Mouse (Mus musculus): ENCODE measurements around the gene Tyrobp.

Gene Tyrobp

GRCm38 (mm10) chr7:30423071-30423641 lies 9.6 kb downstream of the Tyrobp start:
- no peak for DNase-seq (ENCODE audit: low read depth, low spot score)

DNA sequence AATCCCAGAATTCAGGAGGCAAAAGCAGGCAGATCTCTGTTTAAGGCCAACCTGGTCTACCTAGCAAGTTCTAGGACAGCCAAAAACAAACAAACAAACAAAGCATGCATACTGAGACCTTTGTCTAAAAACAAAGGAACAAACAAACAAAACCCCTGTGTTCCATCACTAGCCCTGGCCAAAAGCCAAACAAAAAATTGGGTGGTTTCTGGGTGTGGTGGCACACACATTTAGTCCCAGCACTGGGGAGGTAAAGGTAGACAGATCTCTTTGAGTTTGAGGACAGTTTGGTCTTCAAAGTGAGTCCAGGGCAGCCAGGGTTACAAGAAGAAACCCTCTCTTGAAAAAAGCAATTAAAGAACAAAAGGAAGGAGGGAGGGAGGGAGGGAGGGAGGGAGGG lies 15.8 kb downstream of the Tyrobp start:
- no peak for DNase-seq (ENCODE audit: low read depth, low spot score)

- DNase-seq (ENCODE audit: low read depth, low spot score), result no peak
These were observed 16.6 kb downstream of the Tyrobp start for GRCm38 (mm10) chr7:30430191-30430590.

GRCm38 (mm10) chr7:30431793-30432192 lies 18.2 kb downstream of the Tyrobp start:
- DNase-seq (ENCODE audit: low read depth, low spot score), result peak; percentile 67

DNA sequence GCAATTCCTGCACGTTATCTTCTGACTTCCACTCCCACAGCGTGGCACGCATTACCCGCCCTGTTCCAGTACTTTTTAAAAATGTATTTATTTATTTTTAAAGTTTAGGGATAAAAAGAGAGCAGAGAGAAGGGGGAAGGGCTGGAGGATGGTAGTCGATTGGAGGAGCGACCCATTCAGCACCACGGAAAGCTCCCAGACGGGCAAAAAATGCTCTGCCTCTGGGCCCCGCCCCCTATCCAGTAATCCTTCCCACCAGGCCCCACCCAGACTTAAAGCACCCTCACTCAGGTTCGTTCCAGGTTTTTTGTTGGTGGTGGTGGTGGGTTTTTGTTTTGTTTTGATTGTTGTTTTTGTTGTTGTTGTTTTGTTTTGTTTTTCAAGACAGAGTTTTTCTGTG lies 20.7 kb downstream of the Tyrobp start:
- no peak for DNase-seq (ENCODE audit: low read depth, low spot score)

DNA sequence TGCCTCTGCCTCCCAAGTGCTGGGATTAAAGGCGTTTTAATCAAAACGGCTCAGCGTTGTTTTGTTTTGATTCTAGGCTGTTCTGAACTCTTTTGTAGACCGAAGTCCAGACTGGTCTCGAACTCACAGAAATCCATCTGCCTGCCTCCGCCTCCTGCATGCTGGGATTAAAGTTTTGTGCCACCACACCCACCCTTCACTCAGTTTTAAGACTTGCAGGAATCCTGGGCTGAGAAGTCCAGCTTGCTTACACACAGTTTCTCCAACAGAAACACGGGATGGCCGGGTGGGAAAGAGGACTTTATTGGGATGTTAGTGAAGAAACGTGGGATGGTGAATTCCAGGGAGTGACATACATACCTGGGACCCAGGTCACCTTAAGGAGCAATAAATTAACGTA lies 21.1 kb downstream of the Tyrobp start:
- DNase-seq (ENCODE audit: low read depth, low spot score), result no peak

DNA sequence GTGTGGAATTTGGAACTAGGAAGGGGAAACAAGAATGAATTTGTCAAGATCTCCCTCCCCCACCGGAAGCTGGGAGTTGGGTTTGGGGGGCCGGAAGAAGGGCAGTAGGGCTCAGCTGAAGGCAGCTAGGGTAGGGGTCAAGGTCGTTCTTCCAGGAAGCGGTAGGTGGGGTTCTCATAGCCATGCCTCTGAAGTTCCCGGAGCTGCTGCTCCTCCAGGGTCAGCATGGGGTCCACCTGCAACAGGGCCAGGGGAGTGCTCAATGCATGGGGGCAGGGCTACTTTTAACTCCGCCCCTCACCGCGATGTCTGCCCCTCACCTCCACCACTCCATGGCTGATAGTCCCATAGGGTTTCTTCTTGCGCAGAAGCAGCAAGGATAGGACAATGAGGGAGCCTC lies 21.6 kb downstream of the Tyrobp start:
- no peak for DNase-seq (ENCODE audit: low read depth, low spot score)

DNA sequence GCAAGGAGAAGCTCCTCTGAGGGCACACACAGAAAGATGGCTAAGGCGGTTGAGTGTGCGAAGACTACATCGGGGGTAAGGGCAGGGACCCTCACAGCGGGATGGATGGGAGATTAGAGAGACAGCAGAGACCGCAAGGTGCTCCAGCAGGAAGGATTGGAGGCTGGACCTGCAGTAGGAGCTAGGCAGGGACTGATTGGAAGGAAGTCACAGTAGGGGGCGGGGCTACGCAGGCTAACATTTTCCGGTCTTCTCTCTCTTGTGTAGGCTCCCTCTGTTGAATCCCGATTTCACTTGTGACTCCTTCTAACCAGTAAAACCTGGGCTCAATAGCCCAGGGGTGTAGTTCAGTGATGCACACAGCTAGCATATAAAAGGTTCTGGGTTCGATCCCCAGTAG lies 23.3 kb downstream of the Tyrobp start:
- no peak for DNase-seq (ENCODE audit: low read depth, low spot score)

- DNase-seq (ENCODE audit: low read depth, low spot score), result no peak
These were observed 26.2 kb downstream of the Tyrobp start for GRCm38 (mm10) chr7:30439734-30440133.

DNA sequence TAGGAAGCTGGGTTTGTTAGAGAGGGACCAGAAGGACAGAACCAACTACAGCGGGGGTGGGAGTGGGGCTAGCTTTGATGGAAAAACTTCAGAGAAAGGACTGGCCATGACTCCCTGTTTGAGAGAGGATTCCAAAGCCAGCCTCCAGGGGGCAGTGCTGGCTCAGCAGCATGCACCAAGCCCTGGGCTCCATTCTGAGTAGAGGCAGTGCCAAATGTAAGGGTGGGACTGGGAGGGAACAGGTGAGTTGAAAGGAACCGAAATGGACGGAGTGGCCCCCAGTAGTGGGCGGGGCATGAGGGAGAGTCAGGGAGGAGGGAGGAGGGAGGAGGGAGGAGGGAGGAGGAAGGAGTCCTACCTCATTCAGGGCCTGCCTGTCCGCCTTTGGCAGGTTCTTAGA lies 27.1 kb downstream of the Tyrobp start:
- no peak for DNase-seq (ENCODE audit: low read depth, low spot score)

DNA sequence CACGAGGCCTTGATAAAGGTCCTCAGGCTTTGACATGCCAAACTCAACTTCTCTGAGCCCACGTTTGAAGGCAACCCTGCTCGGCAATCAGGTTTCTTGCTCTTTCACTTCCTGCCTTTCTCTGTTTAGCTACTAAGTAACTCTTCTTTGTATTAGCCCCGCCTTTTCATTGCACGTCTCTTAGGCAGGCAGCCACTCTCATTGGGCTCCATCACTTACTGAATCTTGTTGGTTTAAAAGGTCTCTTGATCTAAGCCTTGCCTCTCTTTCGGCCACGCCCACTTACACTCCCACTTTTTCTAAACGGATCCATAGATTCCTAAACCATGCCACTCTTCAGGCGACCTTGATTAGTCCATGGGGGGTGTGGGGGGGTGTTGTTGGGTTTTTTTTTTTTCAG lies 30.1 kb downstream of the Tyrobp start:
- no peak for DNase-seq (ENCODE audit: low read depth, low spot score)

DNA sequence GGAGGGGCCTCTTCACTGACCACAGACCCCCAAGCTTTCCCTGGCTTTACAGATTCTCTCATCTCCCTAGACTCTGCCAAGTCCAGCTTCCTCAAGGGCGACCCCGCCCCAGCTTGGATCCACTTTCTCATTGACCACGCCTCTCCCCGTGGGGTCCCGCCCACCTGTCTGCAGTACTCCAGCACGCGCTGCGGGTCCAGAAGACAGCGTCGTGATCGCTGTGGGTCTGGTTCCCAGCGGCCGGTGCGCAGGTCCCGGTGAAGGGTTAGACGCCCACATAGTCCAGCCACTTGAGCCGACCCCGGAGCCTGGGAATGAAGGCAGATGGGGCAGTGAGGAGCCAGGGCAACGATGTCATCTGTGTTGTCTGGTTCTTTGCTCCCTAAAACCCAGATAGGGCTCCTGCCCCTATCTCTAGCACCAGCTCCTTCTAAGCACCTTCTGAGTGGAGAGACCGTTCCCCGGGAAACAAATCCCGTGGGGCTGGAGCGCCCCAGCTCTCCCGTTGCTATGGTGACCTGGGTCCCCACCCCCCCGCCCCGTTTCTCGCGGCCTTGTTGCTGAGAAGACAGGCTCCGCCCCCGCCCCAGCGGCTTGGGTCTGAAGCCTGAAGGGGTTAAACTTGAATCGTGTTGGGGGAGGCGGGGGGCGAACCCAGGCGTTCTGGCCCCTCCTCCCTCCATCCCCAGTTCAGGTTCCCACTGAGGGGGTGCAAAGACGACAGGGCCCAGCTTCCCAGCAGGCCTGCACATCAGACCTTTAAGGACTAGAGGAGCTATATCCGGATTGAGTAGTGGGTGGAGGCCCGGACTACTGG lies 30.8 kb downstream of the Tyrobp start:
- DNase-seq (ENCODE audit: low read depth, low spot score), result no peak

DNA sequence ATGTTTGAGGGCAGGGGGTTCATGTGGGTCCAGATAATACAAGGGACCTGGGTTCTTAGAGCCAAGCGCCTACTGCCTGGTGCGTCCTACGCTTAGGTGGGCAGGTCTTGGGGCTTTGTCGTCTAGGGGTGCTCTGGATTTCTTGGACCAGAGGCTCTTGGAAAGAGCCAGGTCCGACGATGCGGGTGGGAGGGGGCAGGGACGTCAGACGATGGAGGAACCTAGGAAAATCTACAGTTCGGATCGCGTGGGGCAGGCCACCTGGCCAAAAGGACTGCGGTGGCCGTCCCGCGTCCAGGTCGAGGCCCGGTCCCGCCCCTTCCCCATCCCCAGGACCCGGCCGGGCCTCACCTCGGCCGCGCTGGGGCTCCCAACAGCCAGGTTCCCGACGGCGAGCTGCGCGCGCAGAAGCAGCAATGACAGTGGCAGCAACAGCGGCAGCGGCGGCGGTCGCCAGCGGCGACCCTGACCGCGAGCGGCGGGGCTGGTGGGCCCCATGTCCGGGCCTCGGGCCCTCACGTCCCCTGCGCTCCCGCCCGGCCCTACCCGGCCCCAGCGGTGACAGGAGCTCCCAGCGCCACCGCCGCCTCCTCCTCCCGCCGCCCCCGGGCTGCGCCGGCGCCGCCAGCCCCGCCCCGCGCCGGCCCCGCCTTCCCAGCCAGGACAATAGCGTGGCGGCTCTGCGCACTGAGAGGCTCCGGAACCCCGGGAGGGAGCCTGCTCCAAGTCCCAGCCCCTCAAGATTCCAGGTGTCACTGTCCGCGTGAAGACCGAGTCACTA lies 31.6 kb downstream of the Tyrobp start, which contains the start of gene Aplp1:
TSS of gene Aplp1 (minus strand) at position 565 of the 781 bp plus-strand sequence.
- no peak for DNase-seq (ENCODE audit: low read depth, low spot score)

GRCm38 (mm10) chr7:30450241-30450640 lies 36.7 kb downstream of the Tyrobp start:
- DNase-seq (ENCODE audit: low read depth, low spot score), result no peak

DNA sequence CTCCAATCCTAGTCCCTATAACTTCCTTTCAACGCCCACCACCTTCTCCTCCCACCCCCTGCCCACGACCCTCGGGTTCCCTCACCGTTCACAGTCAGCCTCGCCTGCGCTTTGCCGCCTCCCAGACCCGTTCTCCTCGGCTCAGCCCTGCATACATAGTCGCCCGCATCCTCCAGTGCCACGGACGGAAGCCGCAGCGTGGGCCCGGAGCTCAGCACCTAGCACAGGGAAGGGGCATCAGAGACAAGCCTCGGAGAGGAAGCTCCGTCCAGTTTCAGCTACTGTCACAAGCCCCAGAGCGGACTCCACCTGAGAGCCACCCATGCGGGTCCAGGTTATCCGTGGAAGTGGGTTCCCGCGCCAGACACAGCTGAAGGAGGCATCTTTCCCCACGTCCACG lies 39.8 kb downstream of the Tyrobp start:
- no peak for DNase-seq (ENCODE audit: low read depth, low spot score)

- DNase-seq (ENCODE audit: low read depth, low spot score), result no peak
These were observed 40.2 kb downstream of the Tyrobp start for GRCm38 (mm10) chr7:30453766-30454165.

- no peak for DNase-seq (ENCODE audit: low read depth, low spot score)
These were observed 40.7 kb downstream of the Tyrobp start for GRCm38 (mm10) chr7:30454259-30454658.

- DNase-seq (ENCODE audit: low read depth, low spot score), result no peak
These were observed 42.9 kb downstream of the Tyrobp start for GRCm38 (mm10) chr7:30456487-30456886.

DNA sequence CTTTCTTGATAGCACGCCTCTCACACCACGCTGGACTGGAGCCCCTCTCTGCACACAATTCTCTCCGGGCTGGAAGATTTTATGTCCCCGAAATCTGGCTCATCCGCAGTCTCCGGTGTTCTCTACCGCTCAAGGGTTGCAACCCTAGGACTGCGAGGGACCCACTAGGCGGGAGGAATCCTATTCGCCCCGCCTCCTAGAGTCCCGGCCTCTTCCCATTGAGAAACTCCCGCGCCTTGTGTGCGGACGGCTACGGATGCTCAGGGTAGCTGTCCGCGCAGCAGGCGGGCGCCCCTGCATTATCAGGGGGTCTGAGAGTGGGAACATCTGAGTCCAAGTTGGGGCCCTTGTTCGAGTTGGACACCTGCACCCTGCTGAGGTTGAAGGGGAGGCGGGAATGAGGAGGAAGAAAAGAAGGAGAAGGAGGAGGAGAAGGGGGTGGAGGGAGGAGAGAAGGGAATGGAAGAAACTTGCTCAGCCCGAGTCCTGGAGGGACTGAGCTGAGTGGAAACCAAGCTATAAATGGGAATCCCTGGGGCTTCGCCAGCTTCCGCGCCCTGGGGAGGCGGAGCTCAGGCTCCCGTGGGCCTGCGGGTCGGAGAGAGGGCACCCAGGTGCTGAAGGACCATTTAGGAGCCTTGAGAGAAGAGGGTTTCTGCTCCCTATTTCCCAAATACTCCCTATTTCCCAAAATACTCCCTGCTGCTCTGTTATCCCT lies 43.5 kb downstream of the Tyrobp start:
- DNase-seq (ENCODE audit: low read depth, low spot score), result no peak

- no peak for DNase-seq (ENCODE audit: low read depth, low spot score)
These were observed 44.2 kb downstream of the Tyrobp start, which contains the start of the genes Kirrel2 and Nphs1 for GRCm38 (mm10) chr7:30457629-30458330. TSS of gene Kirrel2 (minus strand) at chr7:30457690. TSS of gene Nphs1 (plus strand) at chr7:30458315.

- DNase-seq (ENCODE audit: low read depth, low spot score), result no peak
These were observed 45.9 kb downstream of the Tyrobp start for GRCm38 (mm10) chr7:30459484-30459883.
